Mouse (Mus musculus) ES-Bruce4 (cell line): ENCODE results near the gene Zfp846. TPM values are rescaled to one million over a fixed set of nuclear protein-coding genes. Genes with fewer than 3 reads are reported as not detected.
A peak's percentile ranks its signal among the peaks of the same experiment; 100 is the strongest.

ENCODE experiments used
- H3K27ac ChIP-seq: 2 replicates; pipeline ENCODE4 v1.5.1; 2012; ENCODE audit warnings: low read length, inconsistent platforms; ENCODE audit not compliant: insufficient read depth
- H3K27me3 ChIP-seq: 2 replicates; pipeline ENCODE4 v1.6.1; 2012; ENCODE audit warnings: mild to moderate bottlenecking, low read length, inconsistent platforms; ENCODE audit not compliant: control insufficient read depth, poor library complexity, insufficient read depth, severe bottlenecking
- H3K36me3 ChIP-seq: 2 replicates; pipeline ENCODE4 v1.6.1; 2012; ENCODE audit warnings: inconsistent platforms, mild to moderate bottlenecking, low read length, moderate library complexity; ENCODE audit not compliant: control insufficient read depth, poor library complexity, insufficient read depth, severe bottlenecking
- H3K4me1 ChIP-seq: one replicate; pipeline ENCODE4 v1.8.1; 2011; ENCODE audit warnings: low read length; ENCODE audit not compliant: control insufficient read depth, insufficient read depth
- H3K4me3 ChIP-seq: 2 replicates; pipeline ENCODE4 v1.5.1; 2011; ENCODE audit warnings: low read depth, mild to moderate bottlenecking, low read length
- H3K9ac ChIP-seq: 2 replicates; pipeline ENCODE4 v1.6.1; 2012; ENCODE audit warnings: low read depth, mild to moderate bottlenecking, inconsistent platforms; ENCODE audit not compliant: poor library complexity, severe bottlenecking
- H3K9me3 ChIP-seq: replicated peaks from 2 replicates; pipeline ENCODE4 v1.6.1; 2012; ENCODE audit warnings: mild to moderate bottlenecking, low read length, inconsistent platforms; ENCODE audit not compliant: control insufficient read depth, poor library complexity, insufficient read depth, severe bottlenecking
- CTCF ChIP-seq: IDR thresholded peaks from one replicate; pipeline ENCODE4 v1.8.1; 2011; ENCODE audit warnings: low read depth, low read length
- EP300 ChIP-seq: IDR thresholded peaks from 2 replicates; pipeline ENCODE4 v1.6.1; 2011; ENCODE audit warnings: low read depth, low read length; ENCODE audit not compliant: insufficient read depth
- POLR2A ChIP-seq: IDR thresholded peaks from one replicate; pipeline ENCODE4 v1.8.1; 2011; ENCODE audit warnings: low read length; ENCODE audit not compliant: insufficient read depth
- polyA plus RNA-seq: library from polyadenylated mRNA; stranded (reverse); fragments of >200 nt; gene quantifications from 2 replicates; pipeline ENCODE4 v1.2.4, GENCODE M21; 2011; ENCODE audit warnings: low read depth; ENCODE audit not compliant: missing spikeins, insufficient read depth, insufficient read length

Zfp846 gene
- polyA plus RNA-seq, 1 experiment: 6.6 TPM

DNA sequence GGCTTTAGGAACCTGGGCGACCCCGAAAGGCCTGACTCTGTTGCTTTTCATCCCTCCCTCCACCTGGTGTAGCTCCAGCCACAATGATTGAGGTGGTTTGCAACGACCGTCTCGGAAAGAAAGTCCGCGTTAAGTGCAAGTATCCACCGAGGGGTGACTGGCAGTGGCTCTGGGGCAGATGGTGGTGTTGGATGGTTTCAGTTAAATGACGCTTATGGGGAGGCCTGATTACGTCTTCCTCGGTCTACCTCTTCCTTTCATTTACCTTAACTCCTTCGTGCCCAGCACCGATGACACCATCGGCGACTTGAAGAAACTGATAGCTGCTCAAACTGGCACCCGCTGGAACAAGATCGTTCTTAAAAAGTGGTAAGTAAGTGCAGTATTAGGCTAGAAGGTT lies 64.0 kb downstream of the Zfp846 start:
- Histone ChIP-seq H3K27me3 (no peaks in the 10 kb centered on the region), H3K36me3 (peaks cover 7% of the 10 kb centered on the region; the same call in 1 of the 2 replicates), H3K4me1 (no peaks in the 10 kb centered on the region), H3K4me3 (peak overlapping the region; percentile 99), H3K9ac (peak overlapping the region; percentile 75), H3K27ac (no peak overlapping the region; the same call in 1 of the 2 replicates), H3K9me3 (no peaks in the 10 kb centered on the region)
- no peak for TF ChIP-seq CTCF
- no peak for TF ChIP-seq EP300

DNA sequence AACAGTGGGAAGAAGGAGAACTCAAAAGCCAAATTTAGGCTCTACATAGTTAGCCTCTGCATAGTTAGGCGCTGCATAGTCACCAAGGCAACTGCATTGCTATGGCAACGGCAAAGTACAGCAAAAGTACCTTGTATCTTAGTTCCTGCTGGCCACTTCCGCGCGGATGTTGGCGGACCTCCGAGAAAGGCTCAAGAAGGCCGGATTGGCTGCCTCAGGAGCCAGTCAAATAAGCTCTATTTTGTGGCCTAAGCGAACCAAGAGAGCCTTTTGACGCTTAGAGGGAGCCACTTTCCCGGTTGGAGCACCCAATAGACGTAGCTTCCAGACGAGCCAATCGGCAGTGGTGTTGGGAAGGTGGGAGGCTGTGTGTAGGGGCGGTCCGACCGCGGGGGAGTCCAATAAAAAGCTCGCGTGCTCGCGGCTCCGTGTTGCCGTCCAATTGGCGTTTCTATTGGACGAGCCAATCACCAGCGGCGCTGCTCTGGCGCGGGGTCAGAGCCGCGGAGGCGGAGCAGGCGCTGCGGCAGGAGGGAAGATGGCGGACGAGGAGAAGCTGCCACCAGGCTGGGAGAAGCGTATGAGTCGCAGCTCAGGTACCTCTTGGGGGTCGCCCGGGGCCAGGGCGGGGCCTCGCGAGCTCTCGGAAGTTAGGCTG lies 70.6 kb downstream of the Zfp846 start, which contains the start of gene Pin1:
TSS of gene Pin1 (plus strand) at position 494 of the 658 bp plus-strand sequence.
- H3K9me3 ChIP-seq: no peaks in the 10 kb centered on the region
- H3K4me1 ChIP-seq: no peaks in the 10 kb centered on the region
- TF ChIP-seq POLR2A (peak; percentile 66), EP300 (no peak)
- H3K27ac ChIP-seq: no peak within 1 kb of the TSS
- H3K27me3 ChIP-seq: no peaks in the 10 kb centered on the region
- peaks cover 24% of the 10 kb centered on the region for H3K36me3 ChIP-seq
- H3K9ac ChIP-seq: peak within 1 kb of the TSS; percentile 82
- H3K4me3 ChIP-seq: peak within 1 kb of the TSS; percentile 83

DNA sequence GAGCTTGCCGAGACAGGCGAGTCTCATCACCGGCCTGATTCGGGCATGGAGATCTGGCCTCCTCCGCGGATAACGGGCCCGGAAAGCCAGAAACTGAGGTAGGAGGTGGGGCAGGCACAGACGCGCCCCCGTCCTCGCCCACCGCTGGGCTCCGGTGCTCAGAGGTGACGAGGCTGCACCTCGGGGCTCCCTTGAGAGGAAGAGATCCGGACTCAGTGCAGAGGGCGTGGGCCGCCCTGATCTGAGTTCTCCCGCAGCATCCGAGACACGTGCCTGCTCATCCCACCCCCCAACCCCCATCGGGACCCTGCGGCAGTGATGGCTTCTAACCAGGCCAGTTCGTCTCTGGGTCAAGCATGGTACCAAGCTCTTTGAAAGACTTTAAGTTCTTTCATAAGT lies 71.2 kb downstream of the Zfp846 start:
- Histone ChIP-seq H3K4me3 (peak overlapping the region; percentile 83), H3K27me3 (no peaks in the 10 kb centered on the region), H3K9me3 (no peaks in the 10 kb centered on the region), H3K36me3 (peaks cover 29% of the 10 kb centered on the region), H3K4me1 (no peaks in the 10 kb centered on the region), H3K27ac (no peak overlapping the region), H3K9ac (peak overlapping the region; percentile 82)
- TF ChIP-seq EP300: no peak
- TF ChIP-seq POLR2A: no peak
- TF ChIP-seq CTCF: no peak

GRCm38 (mm10) chr9:20653859-20654258 lies 72.8 kb downstream of the Zfp846 start:
- Histone ChIP-seq H3K9me3 (no peaks in the 10 kb centered on the region), H3K27me3 (no peaks in the 10 kb centered on the region), H3K36me3 (peaks cover 39% of the 10 kb centered on the region), H3K27ac (no peak overlapping the region), H3K9ac (no peak overlapping the region), H3K4me3 (no peak overlapping the region), H3K4me1 (no peaks in the 10 kb centered on the region)
- TF ChIP-seq CTCF (no peak), POLR2A (no peak), EP300 (no peak)

Other genes with a start within 250 kb of the Zfp846 start
- not detected in 2 replicates for gene Olfr18, start 245.2 kb upstream of the Zfp846 start, polyA plus RNA-seq
- gene Zfp560, start 196.1 kb upstream of the Zfp846 start, polyA plus RNA-seq: 5.3 and 7.3 TPM in 2 replicates
- 28.6 and 30.7 TPM in 2 replicates for gene Zfp26, start 121.1 kb upstream of the Zfp846 start, polyA plus RNA-seq
- gene Zfp426, start 88.5 kb upstream of the Zfp846 start, polyA plus RNA-seq: 17.5 and 19.4 TPM in 2 replicates
- 113 and 128 TPM in 2 replicates for gene Zfp266, start 59.9 kb upstream of the Zfp846 start, polyA plus RNA-seq
- 288 and 314 TPM in 2 replicates for gene Ubl5, start 61.6 kb downstream of the Zfp846 start, polyA plus RNA-seq
- 19.6 and 20.2 TPM in 2 replicates for gene Fbxl12, start 63.5 kb downstream of the Zfp846 start, polyA plus RNA-seq
- gene Pin1, start 70.8 kb downstream of the Zfp846 start, polyA plus RNA-seq: 17.6 and 20.9 TPM in 2 replicates
- 3.3 and 4.4 TPM in 2 replicates for gene Olfm2, start 165.1 kb downstream of the Zfp846 start, polyA plus RNA-seq
- 1.3 and 1.6 TPM in 2 replicates for gene Col5a3, start 233.8 kb downstream of the Zfp846 start, polyA plus RNA-seq
- not detected in 2 replicates for gene Rdh8, start 237.2 kb downstream of the Zfp846 start, polyA plus RNA-seq